Mouse (Mus musculus) cerebellum, adult 18-20 months (tissue): ENCODE data around the gene Dusp2.

Experiments used
- DNase-seq, 2 experiments: peaks; one replicate each; pipeline ENCODE4 v3.0.0; 2021

Dusp2 gene

DNA sequence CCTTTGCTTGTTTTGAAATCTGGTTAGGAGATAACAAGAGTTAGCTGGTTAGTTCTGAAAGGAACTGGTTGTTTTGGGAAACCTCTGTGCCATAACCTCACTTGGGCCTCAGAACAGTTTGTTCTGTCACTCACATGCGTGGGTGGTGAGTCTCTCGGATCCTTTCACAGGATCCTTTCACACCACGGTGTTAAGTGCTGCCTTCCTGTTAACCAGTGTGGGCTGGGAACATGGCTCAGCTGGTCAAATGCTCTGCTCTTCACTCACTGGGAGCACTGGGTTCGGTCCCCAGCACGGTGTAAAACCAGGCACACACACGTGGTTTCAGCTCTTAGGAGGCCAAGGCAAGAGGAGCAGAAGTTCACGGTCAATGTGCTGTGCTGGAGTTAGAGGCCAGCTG lies 11.5 kb upstream of the Dusp2 start:
- DNase-seq, result no peak

GRCm38 (mm10) chr2:127328090-127328851 lies 7.7 kb upstream of the Dusp2 start:
- DNase-seq, result no peak

DNA sequence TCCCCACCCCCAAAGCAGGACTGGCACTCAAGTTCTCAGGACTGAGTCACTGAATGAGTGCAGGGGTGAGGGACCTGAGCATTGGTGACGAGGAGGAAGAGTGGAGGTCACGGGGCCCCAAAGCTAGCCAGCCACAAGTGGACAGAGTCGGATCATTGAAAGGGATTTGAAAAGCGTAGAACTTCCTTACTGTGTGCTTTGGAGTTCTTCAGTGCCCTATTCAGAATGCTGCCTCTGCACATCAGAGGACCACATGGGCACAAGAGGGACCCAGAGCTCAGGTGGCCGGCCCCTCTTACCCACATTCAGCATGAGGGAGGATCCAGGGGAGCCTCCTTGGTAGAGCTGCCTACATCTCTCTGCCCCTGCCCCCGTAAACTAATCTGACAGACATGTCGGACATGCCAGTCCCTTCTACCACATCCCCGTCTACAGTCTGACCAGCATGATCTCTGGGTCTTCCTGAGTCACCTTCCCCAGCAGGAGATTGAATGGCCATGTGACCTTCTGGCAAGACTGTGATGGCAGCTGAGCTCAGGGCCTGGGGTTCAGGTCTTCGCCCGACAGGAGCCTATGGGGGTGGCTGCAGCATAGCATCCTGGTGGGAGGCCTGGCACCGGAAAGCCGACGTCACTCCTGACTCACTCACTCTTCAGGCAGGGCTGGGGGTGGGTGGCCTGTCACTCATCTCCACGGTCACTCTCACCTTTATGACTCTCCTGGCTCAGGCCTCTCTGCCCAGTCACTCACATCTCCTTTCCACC lies 3.0 kb upstream of the Dusp2 start:
- no peak for DNase-seq

DNA sequence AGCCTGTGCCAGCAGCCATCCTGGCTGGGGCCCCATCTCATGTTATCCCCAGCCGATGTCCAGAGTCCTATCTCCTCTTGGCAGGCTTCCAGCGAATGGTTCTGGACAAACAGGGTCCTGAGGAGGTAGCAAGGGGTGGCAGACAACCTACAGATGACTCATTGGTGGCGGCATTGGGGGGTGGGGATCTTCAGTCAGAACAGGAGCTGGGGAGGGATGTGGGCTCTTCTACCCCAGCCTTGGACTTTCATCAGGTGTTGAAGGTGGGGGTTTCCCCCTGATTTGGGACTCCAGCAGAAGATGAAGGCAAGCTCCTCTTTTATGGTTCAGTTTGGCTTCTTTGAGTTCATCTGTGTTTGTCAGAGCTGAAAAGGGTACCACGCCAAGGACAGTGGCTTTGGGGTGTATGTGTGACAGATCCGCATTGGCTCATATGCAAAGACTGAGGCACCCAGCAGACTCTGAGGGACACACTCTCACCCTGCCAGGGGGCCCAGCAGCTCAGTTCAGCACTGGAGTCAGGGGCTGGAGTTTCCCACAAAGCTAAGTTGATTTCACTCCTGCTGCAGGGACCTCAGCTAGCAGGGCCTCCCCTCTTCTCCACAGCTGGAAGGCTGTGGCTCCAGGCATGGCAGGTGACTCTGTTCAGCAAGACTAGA lies 1.9 kb upstream of the Dusp2 start:
- DNase-seq, result no peak

DNA sequence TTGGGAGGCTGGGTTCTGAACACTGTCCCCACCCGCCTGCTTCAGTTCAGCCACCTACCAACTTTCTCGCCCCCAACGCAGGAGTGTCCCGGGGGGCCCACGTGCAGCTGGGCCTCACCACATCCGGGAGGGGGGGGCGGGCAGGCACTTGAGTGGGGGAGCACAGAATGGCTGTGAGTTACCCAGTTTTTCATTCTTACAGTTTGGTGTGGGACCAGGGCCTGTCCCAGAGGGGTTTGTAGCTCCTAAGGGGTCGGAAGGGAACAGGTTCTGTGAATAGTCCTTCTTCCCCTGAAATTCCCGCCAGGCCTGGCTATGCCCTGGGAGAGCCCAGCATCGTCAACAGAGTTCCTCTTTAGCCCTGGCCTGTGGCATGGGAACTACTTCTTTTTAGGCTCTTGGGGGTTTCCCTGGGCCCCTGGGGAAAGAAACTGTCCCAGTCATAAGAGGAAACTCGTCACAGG lies 849 bp upstream of the Dusp2 start:
- DNase-seq, result no peak

GRCm38 (mm10) chr2:127336497-127336832 lies 506 bp downstream of the Dusp2 start:
- DNase-seq, result no peak

GRCm38 (mm10) chr2:127336885-127337284 lies 926 bp downstream of the Dusp2 start:
- DNase-seq, result no peak

GRCm38 (mm10) chr2:127337531-127337930 lies 1.6 kb downstream of the Dusp2 start:
- DNase-seq, result peak; percentile 30 to 37

GRCm38 (mm10) chr2:127338012-127338411 lies 2.1 kb downstream of the Dusp2 start:
- DNase-seq, result no peak

DNA sequence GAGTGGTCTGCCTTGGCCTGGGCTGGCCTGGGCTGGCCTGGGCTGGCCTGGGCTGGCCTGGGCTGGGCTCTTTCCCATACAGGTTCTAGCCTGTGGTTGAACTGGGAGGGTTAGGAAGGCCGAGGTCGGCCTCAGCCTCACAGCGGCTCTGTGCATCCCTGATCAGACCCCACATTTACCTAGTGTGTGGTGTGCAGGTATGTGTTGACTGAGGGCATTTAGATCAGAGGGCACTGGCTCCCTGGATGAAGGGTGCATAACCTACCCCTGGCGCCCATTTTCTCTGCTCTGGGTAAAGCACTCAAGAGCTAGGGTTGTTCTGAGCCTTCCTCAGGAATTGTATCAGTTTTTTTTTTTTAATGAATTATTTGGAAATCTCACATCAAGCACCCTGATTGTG lies 2.5 kb downstream of the Dusp2 start, which contains the start of gene Astl:
Astl (plus strand) TSS at position 224 of the 400 bp plus-strand sequence.
- DNase-seq, result no peak

GRCm38 (mm10) chr2:127338833-127339232 lies 2.9 kb downstream of the Dusp2 start:
- no peak for DNase-seq

DNA sequence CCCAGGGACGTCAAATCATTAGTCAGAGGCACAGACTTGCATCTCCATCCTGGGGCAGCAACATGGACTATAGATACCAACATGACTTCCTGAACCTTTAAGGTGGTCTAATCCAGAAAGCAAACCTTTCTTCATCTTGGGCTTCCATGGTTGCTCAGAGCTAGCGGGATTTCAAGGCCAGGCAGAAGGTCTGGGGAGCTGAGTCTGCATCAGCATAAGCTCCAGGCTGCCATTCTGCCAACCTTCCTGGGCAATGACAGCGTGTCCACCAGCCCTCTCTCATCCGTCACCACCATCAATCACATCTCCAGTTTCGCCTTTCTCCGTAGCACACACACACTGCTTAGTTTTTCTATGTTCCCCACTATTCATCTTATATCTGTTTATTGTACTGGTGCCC lies 3.3 kb downstream of the Dusp2 start:
- no peak for DNase-seq

- DNase-seq, result peak; percentile 38 to 52
Measured at GRCm38 (mm10) chr2:127341159-127341558, 5.2 kb downstream of the Dusp2 start.

DNA sequence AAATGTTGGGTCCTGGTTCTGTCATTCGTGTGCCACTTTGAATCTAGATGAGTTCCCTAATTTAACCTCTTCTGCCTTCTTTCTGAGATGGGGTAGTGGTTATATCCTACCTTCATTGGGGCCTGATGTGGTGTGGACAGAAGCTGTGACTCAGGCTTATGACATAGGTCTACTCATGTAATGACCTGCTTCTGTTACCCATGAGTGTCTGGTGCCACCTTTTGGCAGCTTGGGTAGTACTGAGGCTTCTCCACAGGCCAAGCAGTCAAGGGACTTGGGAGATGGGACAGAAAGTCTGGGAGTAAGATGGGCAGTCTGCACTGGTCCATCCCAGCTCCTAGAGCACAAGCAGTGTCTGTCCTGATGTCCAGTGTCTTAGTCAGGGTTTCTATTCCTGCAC lies 10.4 kb downstream of the Dusp2 start:
- peak in 1 of 2 experiments; percentile 12 for DNase-seq

DNA sequence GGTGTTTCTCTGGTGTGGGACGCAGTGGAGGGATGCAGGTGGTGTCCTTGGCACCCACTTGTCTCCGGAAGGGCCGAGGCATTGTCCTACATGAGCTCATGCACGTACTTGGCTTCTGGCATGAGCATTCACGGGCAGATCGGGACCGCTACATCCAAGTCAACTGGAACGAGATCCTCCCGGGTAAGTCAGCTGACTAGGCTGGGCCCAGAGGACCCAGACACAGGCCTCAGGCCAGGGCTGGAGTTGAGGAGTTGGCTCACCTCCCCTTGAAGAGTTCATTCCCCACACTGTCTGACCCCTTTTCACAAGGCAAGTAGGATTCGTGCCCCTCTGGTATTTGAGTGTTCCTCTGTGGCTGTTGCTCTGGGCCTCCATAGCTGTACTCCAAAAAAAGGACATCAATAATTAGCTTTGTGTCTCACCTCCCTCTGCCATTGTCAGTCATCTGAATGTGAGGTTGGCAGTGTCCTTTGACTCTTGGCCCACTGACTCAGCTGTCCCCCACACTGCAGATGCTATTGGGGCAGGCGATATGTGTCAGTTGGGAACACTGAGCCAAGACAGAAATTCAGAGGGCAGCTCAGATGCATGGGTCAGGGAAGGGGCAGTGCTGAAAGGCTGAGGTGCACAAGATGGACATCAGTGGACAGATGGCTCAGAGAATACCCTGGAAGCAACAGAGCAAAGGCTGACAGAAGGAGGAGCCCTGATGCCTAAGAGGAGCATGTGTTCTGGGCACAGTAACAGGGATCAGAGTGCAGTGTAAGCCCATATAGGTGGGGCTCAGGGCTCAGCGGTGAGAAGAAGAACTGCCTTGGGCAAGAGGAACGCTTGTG lies 11.4 kb downstream of the Dusp2 start:
- DNase-seq, result peak; percentile 11 to 32

DNA sequence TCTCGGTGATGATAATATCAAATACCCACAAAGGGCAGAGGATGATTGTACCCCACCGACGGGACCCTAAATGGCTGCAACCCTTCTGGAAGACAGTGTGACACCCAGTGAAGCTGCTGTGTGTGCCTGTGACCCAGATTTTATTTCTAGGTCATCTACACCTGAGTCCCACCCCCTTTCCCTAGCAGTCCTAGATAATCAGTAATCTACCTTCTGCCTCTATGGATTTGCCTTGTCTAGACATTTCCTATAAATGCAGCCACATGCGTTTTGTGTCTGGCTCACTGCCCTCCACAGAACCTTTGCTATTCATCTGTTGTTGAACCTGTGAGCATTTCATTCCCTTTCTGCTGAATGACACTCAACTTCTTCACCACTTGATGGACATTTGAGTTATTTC lies 17.9 kb downstream of the Dusp2 start:
- DNase-seq, result no peak

DNA sequence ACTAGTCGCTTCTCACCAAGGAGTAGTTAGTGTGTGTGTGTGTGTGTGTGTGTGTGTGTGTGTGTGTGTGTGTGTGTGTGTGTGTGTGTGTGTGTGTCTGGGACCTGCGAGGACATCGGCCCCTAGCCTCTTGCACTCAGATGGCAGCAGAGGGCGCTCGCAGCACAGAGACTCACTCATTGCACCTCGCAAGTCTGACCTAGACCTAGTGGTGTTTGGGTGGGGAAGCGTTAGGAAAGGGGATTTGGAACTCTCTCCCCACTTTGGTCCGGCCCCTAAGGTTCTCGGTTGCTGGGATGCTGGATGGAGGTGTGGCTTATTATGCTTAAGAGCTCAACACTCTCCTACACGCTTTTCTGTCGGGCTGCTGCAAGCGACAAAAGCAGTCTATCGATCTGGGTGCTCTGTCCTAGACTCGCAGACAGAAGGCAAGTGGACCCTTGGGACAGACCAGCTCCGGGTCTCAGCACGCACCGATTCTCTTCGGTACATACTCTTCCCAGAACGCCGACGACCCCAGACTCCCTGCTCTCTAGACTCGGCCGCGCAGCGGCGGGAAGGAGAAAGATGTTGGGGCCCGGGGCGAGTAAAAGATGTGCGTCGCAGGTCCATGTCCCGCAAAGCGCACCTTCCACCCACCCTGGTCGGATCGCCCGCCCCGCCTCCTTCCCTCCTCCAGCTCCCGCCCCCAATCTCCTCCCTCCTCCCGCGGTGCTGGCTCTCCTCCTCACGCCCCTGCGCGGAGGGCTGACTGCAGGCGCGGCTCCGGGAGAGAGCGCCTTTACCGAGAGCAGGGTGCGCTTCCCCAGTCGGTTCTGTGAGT lies 26.7 kb downstream of the Dusp2 start, which contains the start of gene Adra2b:
Adra2b (plus strand) TSS at position 750 of the 823 bp plus-strand sequence.
- DNase-seq, result peak; percentile 75 to 81

DNA sequence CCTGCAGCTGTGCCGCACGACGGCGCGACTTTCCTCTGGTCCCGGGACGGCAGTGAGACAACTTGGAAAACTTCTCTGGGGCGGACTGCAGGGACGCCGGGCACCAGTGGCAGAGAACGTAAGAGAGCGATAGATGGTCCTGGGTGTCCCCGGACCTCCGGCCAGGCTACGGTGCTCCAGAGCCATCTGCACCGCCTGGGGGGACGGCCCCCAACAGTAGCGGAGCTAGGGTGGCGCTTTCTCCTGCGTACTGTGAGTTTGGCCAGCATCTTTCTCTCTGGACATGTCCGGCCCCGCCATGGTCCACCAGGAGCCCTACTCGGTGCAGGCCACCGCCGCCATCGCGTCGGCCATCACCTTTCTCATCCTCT lies 27.3 kb downstream of the Dusp2 start:
- DNase-seq, result no peak

DNA sequence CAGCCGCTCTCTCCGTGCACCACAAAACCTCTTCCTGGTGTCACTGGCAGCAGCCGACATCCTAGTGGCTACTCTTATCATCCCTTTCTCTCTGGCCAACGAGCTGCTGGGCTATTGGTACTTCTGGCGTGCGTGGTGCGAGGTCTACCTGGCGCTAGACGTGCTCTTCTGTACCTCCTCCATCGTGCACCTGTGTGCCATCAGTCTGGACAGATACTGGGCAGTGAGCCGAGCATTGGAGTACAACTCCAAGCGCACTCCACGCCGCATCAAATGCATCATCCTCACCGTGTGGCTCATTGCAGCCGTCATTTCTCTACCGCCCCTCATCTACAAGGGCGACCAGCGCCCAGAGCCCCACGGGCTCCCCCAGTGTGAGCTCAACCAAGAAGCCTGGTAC lies 27.7 kb downstream of the Dusp2 start:
- peak in 1 of 2 experiments; percentile 10 for DNase-seq

DNA sequence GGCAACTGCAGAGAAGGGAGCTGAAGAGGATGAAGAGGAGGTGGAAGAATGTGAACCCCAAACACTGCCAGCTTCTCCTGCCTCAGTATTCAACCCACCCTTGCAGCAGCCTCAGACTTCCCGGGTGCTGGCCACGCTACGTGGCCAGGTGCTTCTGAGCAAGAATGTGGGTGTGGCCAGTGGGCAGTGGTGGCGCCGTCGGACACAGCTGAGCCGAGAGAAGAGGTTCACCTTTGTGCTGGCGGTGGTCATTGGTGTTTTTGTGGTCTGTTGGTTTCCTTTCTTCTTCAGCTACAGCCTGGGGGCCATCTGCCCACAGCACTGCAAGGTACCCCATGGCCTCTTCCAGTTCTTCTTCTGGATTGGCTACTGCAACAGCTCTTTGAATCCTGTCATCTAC lies 28.5 kb downstream of the Dusp2 start:
- DNase-seq, result no peak

- no peak for DNase-seq
Measured at GRCm38 (mm10) chr2:127367126-127367820, 31.3 kb downstream of the Dusp2 start.
